Mouse (Mus musculus) lung, adult 2 months (tissue): ENCODE measurements around the gene Ankle1. TPM values are rescaled to one million over a fixed set of nuclear protein-coding genes. Genes with fewer than 3 reads are reported as not detected.

Experiments
- DNase-seq: peaks from one replicate; pipeline ENCODE4 v3.0.0; 2022
- H3K4me1 ChIP-seq: fragments of 200-500 bp; 2 replicates; pipeline ENCODE4 v1.6.1; 2011; ENCODE audit warnings: low read length; ENCODE audit not compliant: control insufficient read depth, insufficient read depth
- H3K4me3 ChIP-seq: fragments of 200-500 bp; replicated peaks from 2 replicates; pipeline ENCODE3; 2011; ENCODE audit warnings: low read depth, mild to moderate bottlenecking, control low read depth, low read length; ENCODE audit errors: extremely low read depth
- CTCF ChIP-seq: fragments of 200-500 bp; IDR thresholded peaks from 2 replicates; pipeline ENCODE4 v1.5.1; 2011; ENCODE audit warnings: mild to moderate bottlenecking, low read length, control low read depth; ENCODE audit not compliant: insufficient read depth
- POLR2A ChIP-seq: fragments of 200-500 bp; IDR thresholded peaks from 2 replicates; pipeline ENCODE4 v1.6.1; 2011; ENCODE audit warnings: low read depth, mild to moderate bottlenecking, control low read depth, low read length, borderline replicate concordance; ENCODE audit errors: extremely low read depth
- WGBS: fragments of 180-500 bp; shearing (Covaris S2); methylation state at CpG from one replicate; pipeline ENCODE4 v1.1.7; 2018; 5-methylcytosine and 5-hydroxymethylcytosine counted together
- polyA plus RNA-seq: library from polyadenylated mRNA; depleted of rRNA; stranded (reverse); fragments of >200 nt; gene quantifications from 2 replicates; pipeline ENCODE4 v1.2.3, GENCODE M21; 2012; rRNA removed

Gene Ankle1
- 1.4 and 2.2 TPM in 2 replicates for polyA plus RNA-seq

- H3K4me1 ChIP-seq = peaks cover 6% of the 10 kb centered on the region; the same call in 1 of the 2 replicates
- peak; percentile 64; the same call in 1 of the 2 replicates for TF ChIP-seq POLR2A
- peak; percentile 49 for TF ChIP-seq CTCF
- peak within 1 kb of the TSS; percentile 29 for H3K4me3 ChIP-seq
- WGBS = 13% methylated on average over 33 of the region's 33 CpGs
- peak; percentile 98 for DNase-seq
Observed at GRCm38 (mm10) chr8:71405401-71406098, at the start of gene Ankle1. Ankle1 (plus strand) TSS chr8:71406010.

- H3K4me1 ChIP-seq = no peaks in the 10 kb centered on the region
- DNase-seq = no peak
- H3K4me3 ChIP-seq = no peak overlapping the region
- TF ChIP-seq POLR2A (no peak), CTCF (no peak)
- WGBS = 78% methylated on average over 3 of the region's 3 CpGs
Observed at GRCm38 (mm10) chr8:71358026-71358425, 47.8 kb upstream of the Ankle1 start.

GRCm38 (mm10) chr8:71366771-71367528, 38.9 kb upstream of the Ankle1 start, which contains the start of gene Use1:
Use1 (plus strand) TSS chr8:71366848.
- TF ChIP-seq POLR2A (peak; percentile 89), CTCF (no peak)
- H3K4me1 ChIP-seq = peaks cover 9% of the 10 kb centered on the region
- H3K4me3 ChIP-seq = peak within 1 kb of the TSS; percentile 84
- DNase-seq = peak; percentile 93
- under 1% methylated on average over 56 of the region's 56 CpGs for WGBS

GRCm38 (mm10) chr8:71367529-71368176, 38.2 kb upstream of the Ankle1 start:
- 24% methylated on average over 17 of the region's 17 CpGs for WGBS
- peak overlapping the region; percentile 84 for H3K4me3 ChIP-seq
- no peak for DNase-seq
- no peak for TF ChIP-seq CTCF
- TF ChIP-seq POLR2A = no peak
- peaks cover 9% of the 10 kb centered on the region for H3K4me1 ChIP-seq

GRCm38 (mm10) chr8:71368366-71368765, 37.4 kb upstream of the Ankle1 start:
- TF ChIP-seq CTCF (no peak), POLR2A (no peak)
- no peak overlapping the region for H3K4me3 ChIP-seq

GRCm38 (mm10) chr8:71369040-71369718, 36.6 kb upstream of the Ankle1 start:
- peaks cover 9% of the 10 kb centered on the region for H3K4me1 ChIP-seq
- 90% methylated on average over 10 of the region's 10 CpGs for WGBS
- DNase-seq = no peak
- TF ChIP-seq POLR2A (no peak), CTCF (no peak)
- H3K4me3 ChIP-seq = no peak overlapping the region

More at GRCm38 (mm10) chr8:71368366-71368765, 37.4 kb upstream of the Ankle1 start:
- peaks cover 9% of the 10 kb centered on the region for H3K4me1 ChIP-seq
- no peak for DNase-seq

GRCm38 (mm10) chr8:71370711-71371235, 35.0 kb upstream of the Ankle1 start:
- Histone ChIP-seq H3K4me1 (peaks cover 16% of the 10 kb centered on the region), H3K4me3 (peak overlapping the region; percentile 94)
- TF ChIP-seq CTCF (no peak), POLR2A (no peak)
- 13% methylated on average over 5 of the region's 5 CpGs for WGBS
- no peak for DNase-seq

- peak; percentile 66 for TF ChIP-seq CTCF
- TF ChIP-seq POLR2A = peak; percentile 88
- WGBS = under 1% methylated on average over 67 of the region's 68 CpGs
- Histone ChIP-seq H3K4me3 (peak within 1 kb of the TSS; percentile 94), H3K4me1 (peaks cover 20% of the 10 kb centered on the region)
- peak; percentile 97 for DNase-seq
Observed at GRCm38 (mm10) chr8:71371236-71371848, 34.5 kb upstream of the Ankle1 start, which contains the start of gene Ocel1. Ocel1 (plus strand) TSS chr8:71371298.
